Mouse (Mus musculus): ENCODE results near the gene Metap1d.

Gene Metap1d

DNA sequence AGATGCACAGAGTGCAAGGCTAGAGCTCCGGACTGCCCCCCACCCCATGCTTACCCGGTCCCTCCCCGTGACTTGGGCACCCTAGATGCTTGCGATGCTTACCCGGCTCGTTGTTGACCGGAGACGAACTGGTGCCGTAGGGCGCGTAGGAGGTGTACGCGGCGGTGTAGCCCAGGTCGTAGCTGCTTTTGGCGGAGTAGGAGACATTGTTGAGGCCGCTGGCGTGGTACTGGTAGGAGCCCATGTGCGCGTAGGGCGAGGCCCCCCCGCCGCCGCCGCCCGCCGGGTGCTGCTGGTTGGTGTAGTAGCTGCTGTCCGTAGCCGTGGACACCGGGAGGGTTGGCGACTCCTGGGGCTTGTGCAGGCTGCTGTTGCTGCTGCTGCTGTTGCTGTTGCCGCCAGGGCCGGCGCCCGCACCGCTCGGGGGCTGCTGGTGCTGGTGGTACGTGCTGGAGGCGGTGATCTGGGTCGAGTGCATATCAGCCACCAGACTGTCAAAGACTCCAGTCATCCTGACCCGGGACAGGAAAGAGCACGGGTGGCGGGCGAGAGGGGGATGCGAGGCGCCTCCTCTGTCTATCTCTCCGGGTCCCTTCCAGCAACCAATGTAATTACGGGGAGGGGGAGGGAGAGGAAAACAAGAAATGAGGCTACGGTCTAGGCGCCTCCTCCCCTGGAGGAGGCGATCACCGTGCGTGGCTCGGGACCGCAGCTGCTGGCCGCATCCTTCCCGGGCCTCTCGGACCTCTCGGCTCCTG, 93.0 kb downstream of the Metap1d start:
- peak in 1 of 2 experiments; percentile 35 for DNase-seq

DNA sequence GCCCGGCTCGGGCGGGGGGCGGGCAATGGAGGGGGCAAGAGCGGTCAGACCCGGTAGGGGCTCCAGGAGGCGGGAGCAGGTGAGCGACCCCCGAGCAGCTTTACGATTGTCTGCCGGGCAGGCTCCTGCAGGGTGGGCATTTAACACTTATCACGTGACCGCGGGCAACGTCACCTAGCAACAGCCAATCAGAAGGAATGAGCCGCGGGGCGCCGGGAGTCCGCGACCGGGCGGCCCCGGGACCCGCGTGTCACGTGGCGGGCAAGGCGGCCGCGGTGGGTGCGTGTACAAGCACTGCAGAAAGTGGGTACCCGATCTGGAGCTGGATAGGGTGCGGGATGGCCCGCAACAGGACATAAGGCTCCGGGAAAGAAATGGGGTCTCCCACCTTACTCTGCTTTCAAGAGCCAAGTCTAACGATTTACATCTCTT, 93.6 kb downstream of the Metap1d start, which contains the start of gene Dlx2:
Dlx2 (minus strand) TSS at position 115 of the 432 bp plus-strand sequence.
- peak in 1 of 2 experiments; percentile 40 for DNase-seq

DNA sequence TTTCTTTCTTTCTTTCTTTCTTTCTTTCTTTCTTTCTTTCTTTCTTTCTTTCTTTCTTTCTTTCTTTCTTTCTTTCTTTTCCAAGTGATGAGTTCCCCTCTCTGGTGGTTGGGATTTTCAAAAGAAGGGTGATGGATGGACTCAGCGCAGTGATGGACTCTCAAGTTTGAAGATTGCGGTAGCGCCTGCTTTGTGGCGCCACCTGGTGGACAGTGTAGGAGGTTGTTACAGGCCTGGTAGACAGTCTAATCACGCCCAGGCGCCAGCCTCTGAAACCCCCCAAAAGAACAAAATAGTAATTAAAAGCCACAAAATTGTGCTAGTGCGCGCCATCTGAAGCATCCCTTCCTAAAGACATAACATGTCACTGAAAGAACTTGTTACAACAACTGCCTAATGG, 94.8 kb downstream of the Metap1d start:
- DNase-seq: peak; percentile 69 to 84

- DNase-seq: no peak
Measured at GRCm38 (mm10) chr2:71550330-71550729, 97.3 kb downstream of the Metap1d start.

DNA sequence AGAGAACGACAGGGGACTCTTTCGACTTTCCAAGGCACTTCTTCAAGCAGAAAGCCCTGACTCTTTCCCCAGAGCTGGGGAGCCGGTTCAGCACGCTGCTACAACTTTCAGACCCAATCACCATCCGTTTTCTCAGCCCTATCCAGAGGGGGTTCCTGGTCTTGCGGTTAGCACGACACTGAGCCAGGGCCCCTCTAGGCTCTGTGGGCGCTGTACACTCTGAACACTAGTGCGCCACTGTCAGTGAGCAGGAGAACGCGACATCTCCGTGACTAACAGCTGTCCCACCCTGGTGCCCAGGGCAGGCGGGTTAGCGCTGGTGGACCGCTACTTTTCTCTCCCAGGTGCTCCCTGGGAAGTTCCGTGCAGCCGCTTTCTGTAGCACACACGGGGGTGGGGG, 98.6 kb downstream of the Metap1d start:
- no peak for DNase-seq

DNA sequence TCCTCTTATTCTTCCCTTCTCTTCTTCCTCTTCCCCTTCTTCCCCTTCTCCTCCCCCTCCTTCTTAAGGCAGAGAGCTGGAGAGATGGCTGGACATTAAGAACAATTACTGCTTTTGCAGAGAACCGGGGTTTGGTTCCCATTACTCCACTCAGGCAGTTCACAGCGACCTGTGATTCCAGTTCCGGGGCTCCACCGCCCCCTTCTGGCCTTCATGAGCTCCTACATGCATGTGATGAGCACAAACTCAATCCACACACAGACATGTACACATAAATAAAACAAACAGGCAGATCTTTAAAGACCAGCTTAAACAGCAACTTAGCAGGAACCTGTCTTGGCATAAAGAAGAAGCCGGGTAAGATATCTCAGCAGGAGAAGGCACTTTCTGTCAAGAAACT, 103.0 kb downstream of the Metap1d start:
- DNase-seq: no peak

DNA sequence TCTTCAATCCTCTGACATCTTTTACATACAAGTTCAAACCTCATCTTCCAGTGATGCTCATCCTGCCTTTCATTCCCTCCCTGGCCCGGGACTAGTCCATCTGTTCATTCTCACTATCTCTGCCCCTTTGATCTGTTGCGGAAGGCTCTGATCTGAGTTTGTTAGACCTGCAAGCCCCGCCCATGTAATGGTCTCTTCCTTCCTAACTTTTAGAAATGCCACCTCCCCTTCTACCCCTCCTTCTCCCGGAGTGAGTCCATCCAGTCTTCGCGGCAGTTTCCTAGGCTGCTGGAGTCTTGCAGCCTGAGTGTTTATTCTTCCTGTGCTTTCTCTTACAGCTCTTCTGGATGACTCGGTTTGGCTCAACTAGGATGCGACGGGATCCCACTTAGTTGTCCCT, 113.4 kb downstream of the Metap1d start:
- DNase-seq: no peak

GRCm38 (mm10) chr2:71573736-71574135, 120.7 kb downstream of the Metap1d start:
- no peak for DNase-seq
